Mouse (Mus musculus) right cerebral cortex, postnatal 25 days (tissue): ENCODE measurements around the gene Taok3.

Experiments used
- DNase-seq: peaks from one replicate; pipeline ENCODE4 v3.0.0; 2022

Taok3 gene

GRCm38 (mm10) chr5:117305754-117306153, 185.8 kb downstream of the Taok3 start:
- no peak for DNase-seq

- DNase-seq: no peak
Observed at GRCm38 (mm10) chr5:117306826-117307225, 186.9 kb downstream of the Taok3 start.

GRCm38 (mm10) chr5:117307699-117308098, 187.8 kb downstream of the Taok3 start:
- peak; percentile 36 for DNase-seq

GRCm38 (mm10) chr5:117313420-117313819, 193.5 kb downstream of the Taok3 start:
- no peak for DNase-seq

GRCm38 (mm10) chr5:117313909-117314308, 194.0 kb downstream of the Taok3 start:
- DNase-seq: no peak

GRCm38 (mm10) chr5:117314587-117315428, 194.9 kb downstream of the Taok3 start:
- DNase-seq: no peak

GRCm38 (mm10) chr5:117318741-117319629, 199.1 kb downstream of the Taok3 start, which contains the start of gene Vsig10:
Gene Vsig10 (plus strand): TSS chr5:117319083.
- DNase-seq: peak; percentile 45

- no peak for DNase-seq
Observed at GRCm38 (mm10) chr5:117323751-117324150, 203.8 kb downstream of the Taok3 start.
